Mouse (Mus musculus): ENCODE data around the gene Skp1a.
A peak's percentile ranks its signal among the peaks of the same experiment; 100 is the strongest.

The Skp1a gene

DNA sequence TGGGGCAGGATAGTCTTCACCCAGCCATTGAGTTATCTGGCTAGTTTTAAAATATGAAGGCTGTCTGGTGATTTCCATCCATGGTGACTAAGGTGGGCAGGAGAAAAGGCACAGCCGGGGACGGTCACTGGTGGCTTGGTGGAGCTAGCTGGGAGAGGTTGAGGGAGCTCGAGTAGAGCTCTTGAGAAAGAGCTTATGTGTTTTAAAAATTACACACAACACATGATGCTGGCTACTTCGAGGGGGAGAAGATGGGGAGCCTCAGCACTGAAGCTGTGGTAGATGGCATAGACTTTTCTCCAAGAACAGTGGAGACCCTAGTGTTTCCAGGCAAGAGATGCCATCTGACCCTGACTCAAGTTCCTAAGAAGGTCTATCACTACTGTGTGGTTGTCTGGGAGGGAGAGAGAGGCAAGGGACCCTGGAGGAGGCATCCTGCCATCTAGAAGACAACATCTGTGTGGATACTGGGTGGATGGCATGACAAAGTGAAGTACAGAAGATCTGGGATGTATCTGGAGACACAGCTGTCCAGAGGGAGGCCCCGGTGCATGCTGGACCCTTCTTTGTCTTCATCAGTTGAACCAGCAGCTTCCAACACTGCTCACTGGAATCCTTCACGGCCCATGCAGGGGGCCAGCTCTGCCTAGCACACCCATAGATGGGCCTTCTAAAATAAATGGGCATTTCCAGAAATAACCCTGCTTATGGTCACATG lies 45.8 kb downstream of the Skp1a start:
- no peak for DNase-seq (ENCODE audit: low spot score)

DNA sequence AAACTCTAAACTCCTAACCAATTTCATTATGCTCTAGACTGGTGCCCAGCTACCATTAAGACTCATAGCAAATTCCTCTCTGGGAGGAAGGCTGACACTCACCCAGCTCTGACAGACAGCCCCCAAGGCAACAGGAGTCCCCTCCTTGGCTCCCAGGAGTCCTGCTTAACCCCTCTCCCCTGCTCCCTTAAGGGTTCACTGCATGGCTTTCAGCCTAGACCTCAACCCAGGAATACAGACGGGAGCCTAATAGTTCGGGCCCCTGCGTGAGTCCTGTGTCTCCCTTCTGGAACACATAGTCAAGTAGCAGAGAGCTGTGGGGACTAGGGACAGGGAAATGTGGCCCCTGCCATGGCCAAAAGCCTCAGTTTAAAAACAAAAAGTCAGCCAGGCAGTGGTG lies 46.4 kb downstream of the Skp1a start:
- DNase-seq (ENCODE audit: low spot score), result no peak

DNA sequence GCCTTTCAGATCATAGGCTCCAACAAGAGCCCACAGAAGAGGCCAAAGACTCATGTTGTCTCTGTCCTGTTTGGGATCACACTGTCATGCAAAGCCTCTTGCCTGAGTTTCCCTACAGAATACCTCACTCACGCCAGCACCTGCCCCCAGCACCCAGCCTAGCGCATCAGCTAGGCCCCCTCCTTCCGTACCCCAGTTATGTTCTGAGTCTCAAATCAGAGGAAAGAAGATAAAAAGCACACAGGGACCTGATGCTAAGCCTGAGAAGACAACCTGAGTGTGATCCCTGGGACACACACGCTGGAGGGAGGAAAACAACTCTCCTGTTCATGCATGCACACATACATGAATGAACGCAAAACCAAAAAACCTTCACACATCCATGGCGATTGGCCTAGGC lies 47.2 kb downstream of the Skp1a start:
- no peak for DNase-seq (ENCODE audit: low spot score)

DNA sequence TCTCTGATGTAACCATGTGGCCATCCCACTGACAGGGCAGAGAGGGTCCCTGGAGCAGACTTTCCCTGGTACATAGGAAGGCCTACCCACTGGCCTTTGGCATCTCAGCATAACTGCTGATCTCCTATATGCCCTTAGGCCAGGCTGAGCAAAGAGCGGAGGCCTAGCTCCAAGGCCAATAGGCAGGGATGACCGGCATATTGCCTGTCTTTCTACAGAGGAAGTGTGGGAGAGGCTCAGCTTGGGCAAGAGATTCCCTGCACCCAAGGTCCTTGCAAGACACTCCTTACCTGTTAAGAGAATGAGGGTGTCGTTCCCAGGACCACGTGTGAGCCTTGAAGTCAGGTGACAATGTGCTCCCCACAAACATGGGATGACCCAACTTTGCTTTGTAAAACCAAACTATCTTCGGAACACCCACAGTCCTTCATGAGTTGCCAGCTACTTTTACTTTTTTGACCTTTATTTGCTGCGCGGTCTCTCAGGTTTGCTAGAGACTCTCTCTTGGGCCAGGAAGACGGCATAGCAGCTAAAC lies 47.9 kb downstream of the Skp1a start:
- DNase-seq (ENCODE audit: low spot score), result no peak

DNA sequence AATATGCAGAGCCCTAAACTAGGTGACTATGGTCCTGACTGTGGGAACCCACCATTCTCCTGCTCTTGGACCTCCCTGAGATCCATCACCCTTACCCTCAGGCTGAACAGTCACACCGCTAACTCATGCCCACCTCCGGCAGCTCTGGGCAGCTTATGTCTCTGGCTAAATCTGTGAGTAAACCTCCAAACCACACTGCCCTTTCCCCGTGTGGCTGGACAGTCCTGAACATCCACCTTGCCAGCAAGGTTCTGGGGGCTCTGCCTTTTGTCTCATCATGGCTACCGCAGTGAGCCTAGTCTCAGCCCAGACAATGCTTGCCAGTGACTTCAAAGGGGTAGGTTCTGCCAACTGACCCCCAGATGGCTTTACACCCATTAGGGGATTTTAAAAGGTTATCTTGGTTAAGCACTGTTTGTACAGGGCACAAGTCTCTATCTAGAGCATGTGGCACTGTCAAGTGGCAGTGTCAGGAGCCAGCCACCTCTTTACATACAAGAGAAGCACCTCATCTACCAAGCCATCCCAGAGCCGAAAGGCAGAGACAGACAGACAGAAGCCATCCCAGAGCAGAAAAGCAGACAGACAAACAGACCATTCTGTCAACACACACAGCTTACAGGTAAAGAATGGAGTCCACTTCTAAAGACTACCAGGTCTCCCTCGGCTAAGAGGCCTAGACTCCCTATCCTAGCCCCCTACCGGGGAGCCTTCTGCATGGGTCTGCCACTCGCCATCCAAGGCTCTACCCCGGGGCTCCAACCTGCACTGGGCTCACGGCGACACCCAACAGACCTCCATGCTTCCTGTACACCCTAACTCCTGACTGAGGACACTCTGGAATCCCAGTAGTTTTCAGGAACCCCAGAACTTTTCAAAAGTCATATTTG lies 49.0 kb downstream of the Skp1a start:
- no peak for DNase-seq (ENCODE audit: low spot score)

DNA sequence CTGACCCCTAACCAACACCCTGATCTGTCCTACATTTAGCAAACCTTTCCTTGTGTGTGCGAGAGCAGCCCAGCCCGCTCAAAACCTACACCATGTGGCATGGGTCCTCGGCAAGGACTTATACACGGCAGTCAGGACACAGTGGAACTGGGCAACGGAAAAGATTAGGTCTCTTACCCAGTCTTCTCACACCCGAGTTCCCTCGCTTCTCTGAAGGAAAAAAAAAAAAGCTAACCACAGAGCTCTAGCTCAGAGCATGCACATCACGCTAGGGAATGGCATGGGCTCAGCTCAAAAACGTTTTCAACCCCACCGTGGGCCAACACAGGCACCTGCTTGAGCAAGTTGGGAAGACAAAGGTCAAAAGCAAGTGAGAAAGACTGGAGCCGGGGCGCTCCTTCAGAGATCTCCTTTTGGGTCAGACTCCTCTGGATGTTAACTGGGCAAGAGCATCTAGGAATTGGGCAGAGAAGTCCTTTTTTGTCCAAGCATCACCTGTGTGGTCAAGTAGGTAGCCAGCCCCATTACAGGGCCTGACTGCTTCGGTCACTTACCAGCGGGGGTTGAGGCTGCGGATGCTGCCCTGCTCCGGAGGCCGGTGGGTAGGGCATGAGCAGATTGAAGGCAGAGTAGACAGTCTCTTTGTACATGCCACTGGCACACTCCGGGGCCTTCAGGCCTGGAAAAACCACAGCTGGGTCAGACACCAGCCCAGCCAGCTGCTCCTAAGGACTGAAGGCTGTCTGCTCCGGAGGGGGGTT lies 50.0 kb downstream of the Skp1a start:
- no peak for DNase-seq (ENCODE audit: low spot score)

DNA sequence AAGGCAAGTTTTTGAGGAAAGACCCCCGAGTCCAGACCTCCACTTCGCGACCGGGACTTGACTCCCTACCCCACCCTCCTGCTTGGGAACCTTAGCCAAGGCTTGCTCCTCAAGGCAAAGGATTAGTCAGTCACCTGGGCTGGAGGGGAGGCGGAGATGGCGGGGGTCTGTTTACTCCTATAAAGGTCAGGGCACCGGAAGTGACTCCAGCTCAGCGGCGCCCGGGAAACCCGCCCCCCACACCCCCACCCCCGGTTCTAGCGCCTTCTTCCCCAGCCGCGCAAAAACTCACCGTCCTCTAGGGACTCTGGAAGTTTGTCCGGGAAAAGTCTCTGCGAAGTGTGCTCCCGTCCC lies 50.6 kb downstream of the Skp1a start:
- peak; percentile 67 for DNase-seq (ENCODE audit: low spot score)

DNA sequence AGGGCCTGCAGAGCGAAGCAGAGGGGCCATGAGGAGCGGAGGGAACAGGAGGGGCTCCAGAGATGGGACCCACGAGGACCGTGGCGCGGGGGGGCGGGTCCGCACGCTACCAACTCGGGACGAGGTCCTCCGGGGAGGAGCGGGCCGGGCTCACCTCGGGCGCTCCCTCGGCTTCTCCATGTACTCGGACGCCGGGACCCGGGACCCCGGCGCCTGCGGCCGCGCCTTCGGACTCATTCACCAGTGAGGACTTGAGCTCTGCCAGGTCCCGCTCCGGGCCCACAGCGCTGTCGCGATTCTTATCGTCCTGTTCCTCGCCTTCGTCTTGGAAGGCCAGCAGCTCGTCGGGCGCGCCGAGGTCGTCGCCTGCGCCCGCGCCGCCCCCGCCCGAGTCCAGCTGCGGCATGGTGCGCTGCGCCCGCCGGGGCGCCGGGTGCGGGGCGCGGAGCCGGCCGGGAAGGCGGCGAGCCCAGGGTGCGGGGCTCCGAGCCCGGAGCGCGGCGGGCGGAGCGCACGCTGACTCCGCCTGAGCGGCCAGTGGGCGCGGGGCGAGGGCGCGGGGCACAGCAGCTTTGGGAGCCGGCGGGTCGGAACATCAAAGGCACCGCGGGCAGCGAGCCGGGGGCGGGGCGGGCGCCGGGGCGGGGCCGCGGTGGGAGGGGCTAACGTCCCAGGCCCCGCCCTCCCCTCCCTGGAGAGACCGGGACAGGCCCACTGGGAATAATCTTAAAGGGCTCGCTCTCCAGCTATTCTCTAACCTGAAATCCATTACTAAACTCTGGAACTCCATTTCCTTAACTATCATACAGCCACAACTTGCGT lies 51.2 kb downstream of the Skp1a start, which contains the start of gene Tcf7:
TSS of gene Tcf7 (minus strand) at position 241 of the 822 bp plus-strand sequence.
- no peak for DNase-seq (ENCODE audit: low spot score)

DNA sequence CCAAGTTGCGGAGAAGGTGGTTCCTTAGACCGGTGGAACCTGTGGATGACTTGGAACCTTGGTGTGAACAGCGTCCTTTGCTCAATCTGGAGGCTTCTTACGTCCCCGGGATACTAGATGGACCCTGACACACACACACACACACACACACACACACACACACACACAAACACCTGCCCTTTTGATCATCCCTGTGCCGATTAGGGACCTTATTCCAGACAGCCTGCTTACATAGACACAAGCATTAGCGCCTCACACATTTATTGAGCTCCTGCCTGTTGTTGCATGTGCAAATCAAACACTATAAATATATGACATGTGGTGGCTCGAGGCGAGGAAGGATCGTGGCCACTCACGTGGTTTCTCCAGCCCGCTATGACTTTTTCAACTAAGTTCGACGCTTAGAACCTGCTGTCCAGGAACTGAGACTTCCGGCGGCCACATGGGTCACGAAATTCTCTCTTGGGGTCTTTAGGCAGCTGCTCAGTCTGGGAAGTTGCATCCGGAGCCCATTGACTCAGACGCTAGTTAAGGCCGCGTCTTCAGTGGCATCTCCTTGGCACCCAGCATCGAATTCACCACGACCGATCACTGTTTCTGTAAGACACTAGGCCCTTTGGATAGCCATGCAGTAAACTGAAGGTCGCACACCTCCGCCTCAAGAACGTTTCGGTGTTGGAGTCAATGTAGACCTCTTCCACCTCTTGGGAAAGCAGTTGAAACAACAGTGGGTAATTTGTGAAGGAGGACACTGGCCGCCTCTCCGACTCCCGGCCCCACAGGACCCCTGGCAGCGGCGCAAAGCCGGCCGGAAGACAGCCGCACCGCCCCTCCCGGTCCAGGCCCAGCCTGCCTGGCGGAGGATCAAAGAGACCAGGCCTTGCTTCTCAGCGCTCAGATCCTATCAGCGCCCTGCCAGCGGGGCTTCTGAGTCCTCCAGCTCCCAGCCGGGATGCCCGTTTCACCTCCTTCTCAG lies 52.1 kb downstream of the Skp1a start:
- DNase-seq (ENCODE audit: low spot score), result peak; percentile 70

DNA sequence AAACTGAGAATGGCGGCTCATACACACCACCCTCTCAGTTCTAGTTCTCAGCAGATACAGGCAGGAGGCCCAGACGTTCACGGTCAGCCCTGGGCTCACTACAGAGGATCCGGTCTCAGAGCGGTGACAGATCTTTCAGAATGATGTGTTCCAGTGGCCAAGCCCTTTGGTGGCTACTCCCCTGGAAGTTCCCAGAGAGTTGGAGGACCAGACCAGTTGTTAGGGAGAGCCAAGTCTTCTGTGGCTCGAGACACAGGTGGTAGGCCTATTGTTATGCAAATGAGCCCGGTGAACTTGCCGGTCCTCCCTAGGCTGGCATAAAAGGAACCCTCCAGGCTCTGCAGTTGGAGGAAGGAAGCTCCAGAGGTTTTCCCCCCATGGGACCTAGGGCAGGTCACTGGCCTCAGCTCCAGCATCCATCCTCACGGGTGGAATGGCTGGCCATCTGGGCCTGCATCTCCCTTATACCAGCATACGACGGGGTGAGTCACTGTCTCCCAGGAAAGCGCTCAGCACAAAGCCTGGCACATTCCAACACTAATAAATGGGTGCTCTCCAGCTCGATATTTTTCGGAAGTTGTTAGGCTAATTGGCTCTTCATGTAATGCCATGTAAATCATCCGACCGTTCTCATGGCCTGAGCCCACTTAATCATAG lies 54.6 kb downstream of the Skp1a start:
- no peak for DNase-seq (ENCODE audit: low spot score)

DNA sequence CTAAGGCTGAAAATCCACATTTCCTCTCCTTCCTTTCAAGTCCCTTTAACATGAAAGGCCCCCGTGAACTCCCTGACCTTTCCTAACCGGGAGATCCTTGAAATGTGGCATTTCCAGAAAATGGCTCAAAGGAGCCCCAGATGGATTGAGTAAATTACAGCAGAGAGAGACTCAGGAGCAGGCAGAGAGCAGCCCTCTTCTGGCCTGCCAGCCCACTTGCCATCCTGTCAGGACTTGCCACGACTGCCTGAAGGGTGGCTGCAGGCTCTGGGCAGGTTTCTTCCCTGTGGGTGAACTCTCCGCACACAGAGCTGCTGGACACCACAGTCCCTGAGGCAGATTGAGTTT lies 55.1 kb downstream of the Skp1a start:
- no peak for DNase-seq (ENCODE audit: low spot score)

DNA sequence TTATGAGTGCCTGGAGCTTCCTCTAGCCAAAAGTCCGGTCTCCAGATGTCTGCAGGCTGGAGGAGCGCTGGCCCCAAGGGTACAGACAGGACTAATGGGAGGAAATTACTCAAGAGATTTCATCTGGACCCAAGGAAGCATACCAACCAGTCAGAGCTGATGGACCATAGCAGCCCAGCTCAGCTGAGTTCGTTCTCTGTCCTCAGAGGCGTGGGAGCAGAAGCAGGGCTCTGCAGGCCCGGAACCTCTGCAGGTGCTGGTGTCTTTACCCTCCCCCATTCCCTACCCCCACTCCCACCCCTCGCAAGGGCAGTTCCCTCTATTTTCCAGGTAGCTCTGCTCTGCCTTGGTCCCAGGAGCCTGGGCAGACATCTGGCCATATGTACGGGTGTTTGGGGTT lies 60.6 kb downstream of the Skp1a start:
- DNase-seq (ENCODE audit: low spot score), result no peak

DNA sequence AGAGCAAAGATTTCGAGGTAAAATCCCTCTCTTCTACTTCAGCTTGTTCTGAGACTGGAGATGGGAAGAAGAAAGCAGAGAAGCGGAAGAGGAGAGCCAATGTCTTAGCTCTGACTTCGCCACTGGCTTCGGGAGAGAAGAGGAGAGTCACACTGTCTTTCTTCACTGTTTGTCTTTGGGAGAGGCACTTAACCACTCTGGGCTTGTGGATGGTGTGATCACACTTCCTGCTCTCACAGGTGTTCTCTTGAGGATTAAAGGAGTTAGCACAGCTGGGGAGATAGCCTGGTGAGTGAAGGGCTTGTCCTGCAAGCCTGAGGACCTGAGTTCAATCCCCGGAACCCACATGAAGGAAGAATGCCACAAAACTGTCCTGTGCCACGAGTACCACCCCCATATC lies 61.1 kb downstream of the Skp1a start:
- peak; percentile 33 for DNase-seq (ENCODE audit: low spot score)

DNA sequence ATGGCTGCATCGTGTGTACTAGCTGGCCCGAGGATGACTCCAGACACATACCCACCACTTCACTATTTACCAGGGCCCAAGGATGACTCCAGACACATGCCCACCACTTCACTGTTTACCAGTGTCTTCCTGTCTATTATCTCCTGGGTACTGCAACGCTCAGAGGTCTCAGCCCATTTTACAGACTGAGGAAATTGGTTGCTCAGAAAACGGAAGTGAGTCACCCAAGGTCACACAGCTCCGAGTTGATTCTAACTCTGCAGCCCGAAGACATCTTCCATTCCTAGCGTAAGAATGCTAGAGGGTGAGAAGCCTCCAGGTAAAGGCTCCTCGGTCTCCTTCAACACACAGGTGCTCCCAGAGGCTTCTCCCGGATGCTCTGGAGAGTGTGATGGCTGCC lies 62.3 kb downstream of the Skp1a start:
- DNase-seq (ENCODE audit: low spot score), result peak; percentile 65

Data from T-cell, adult 2 months (primary cell).